Mouse (Mus musculus): ENCODE measurements around the gene Swap70. TPM values are rescaled to one million over a fixed set of nuclear protein-coding genes. Genes with fewer than 3 reads are reported as not detected.

Swap70 gene
- total and polyA plus RNA-seq, 3 experiments = 296 to 398 (median 370) TPM

DNA sequence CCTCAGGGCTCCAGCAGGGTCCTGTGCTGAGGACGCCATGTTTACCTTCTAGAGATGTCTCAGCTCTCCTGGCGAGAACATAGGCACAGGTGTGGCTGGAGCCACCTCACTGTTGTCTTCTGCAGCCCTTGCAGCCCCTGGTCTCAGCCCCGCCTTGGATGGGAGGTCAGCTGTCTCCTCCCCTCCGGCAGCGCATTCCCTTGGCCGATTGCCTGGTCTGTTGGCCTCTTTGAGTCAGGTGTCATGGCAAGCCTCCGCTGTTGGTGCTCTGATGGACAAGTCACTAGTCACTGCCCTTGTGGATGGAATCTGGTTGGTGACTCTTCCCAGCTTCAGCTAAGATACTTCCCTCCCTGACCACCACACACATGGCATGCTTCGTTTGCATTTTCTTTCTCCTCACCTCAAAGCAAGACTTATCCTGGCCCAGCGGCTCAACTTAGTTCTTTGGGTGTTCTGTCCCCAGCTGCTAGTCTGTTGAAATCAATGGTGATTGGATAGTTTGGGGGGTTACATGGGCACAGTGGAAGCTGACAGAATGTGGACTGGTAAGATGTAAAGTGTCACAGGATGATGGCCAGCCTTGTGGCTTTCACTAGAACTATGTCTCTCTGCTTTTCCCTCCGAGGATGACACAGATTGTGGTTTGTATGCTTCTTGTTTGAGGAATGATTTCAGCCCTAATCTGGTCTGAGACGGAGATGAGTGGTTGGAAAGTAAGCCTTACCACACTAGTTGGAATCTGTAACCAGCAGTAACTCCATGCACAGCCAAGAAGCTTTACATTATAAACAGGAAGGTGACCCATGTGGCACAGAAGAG, 60.1 kb downstream of the Swap70 start (continued):
- no peak for TF ChIP-seq KAT2A (IDR thresholded peaks at IDR 0.05; ENCODE audit: insufficient replicate concordance, low read length)
- TF ChIP-seq IRF4 (IDR thresholded peaks at IDR 0.05; ENCODE audit: low read depth, low read length) = no peak
- no peak; the same call in 1 of the 2 replicates for TF ChIP-seq ETS1 (conservative IDR thresholded peaks at IDR 0.05; ENCODE audit: low read depth, low read length)
- TF ChIP-seq USF1 (IDR thresholded peaks at IDR 0.05; ENCODE audit: low read depth, low read length) = no peak
- no peak for TF ChIP-seq MYC (IDR thresholded peaks at IDR 0.05; ENCODE audit: low read depth, low read length)
- TF ChIP-seq RAD21 (IDR thresholded peaks at IDR 0.05; ENCODE audit: low read depth, low read length) = no peak
- TF ChIP-seq MEF2A (IDR thresholded peaks at IDR 0.05; ENCODE audit: borderline replicate concordance, low read depth, low read length) = 0 out of 2 replicates have a peak, but pooled peaks have one; percentile 26
- TF ChIP-seq JUN (IDR thresholded peaks at IDR 0.05; ENCODE audit: insufficient read depth, low read depth, low read length) = no peak

DNA sequence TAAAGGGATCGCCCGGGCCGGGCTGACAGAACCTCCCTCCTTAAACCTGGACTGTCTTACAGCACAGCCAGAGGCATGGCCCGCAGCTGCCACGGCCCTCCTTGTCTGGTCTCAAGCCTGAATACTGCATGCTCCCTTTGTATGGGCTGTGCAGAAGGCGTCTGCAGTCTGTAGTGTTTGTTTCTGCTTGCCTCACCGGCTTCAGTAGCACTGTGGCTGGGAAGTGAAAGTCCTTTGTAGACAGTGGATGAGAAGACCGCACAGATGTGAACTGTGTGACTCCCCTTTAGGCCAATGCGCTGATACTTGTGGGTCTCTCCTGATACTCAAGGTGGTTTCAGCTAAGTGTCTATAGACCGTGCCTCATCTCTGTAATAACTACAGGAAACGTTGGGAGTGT, 61.3 kb downstream of the Swap70 start:
- Histone ChIP-seq H3K9ac (ENCODE audit: insufficient read depth, low read depth) (no peak overlapping the region; the same call in 1 of the 2 replicates), H3K4me1 (ENCODE audit: control insufficient read depth in 1 of 2, insufficient read depth in 2 of 2) (peaks cover 54 to 95% of the 10 kb centered on the region in 2 experiments), H3K27me3 (replicated peaks) (no peaks in the 10 kb centered on the region), H3K27ac (ENCODE audit: insufficient read depth, low read depth) (peak overlapping the region; percentile 77), H3K36me3 (replicated peaks in 1 of 2; ENCODE audit: control insufficient read depth in 1 of 2, insufficient read depth in 1 of 2, low read length in 1 of 2) (peaks cover 53 to 73% of the 10 kb centered on the region in 2 experiments), H3K4me3 (replicated peaks in 1 of 3; ENCODE audit: low read depth in 2 of 3, low read length in 2 of 3, poor library complexity in 1 of 3) (no peak overlapping the region), H3K9me3 (replicated peaks; ENCODE audit: low read length) (no peaks in the 10 kb centered on the region), H3K4me2 (ENCODE audit: insufficient read depth, low read depth, poor library complexity, severe bottlenecking) (peak overlapping the region; percentile 46; the same call in 1 of the 2 replicates), H3K79me2 (replicated peaks; ENCODE audit: control insufficient read depth, extremely low read depth, insufficient read depth, poor library complexity, severe bottlenecking) (peaks cover 4% of the 10 kb centered on the region; the same call in 1 of the 2 replicates)
- in situ Hi-C loops (cut with MboI; ENCODE audit: low pct_ligation_motif_present, low pct_unique_long_range_greater_than_20kb, low sequenced_read_pairs) = loop anchor here (25.0 kb wide), 1 partner anchor 155 kb away; no protein-coding TSS in a partner anchor
- dilution Hi-C loops (cut with MboI; ENCODE audit: extremely low pct_ligation_motif_present, extremely low pct_unique_long_range_greater_than_20kb, low sequenced_read_pairs) = no loop called here
- DNase-seq (ENCODE audit: extremely low read depth) = peak; percentile 92
- no peak for TF ChIP-seq E2F4 (IDR thresholded peaks at IDR 0.05; ENCODE audit: insufficient replicate concordance, low read depth, low read length)
- TF ChIP-seq ZNF384 (IDR thresholded peaks at IDR 0.05; ENCODE audit: low read depth, low read length) = no peak; the same call in 1 of the 2 replicates
- TF ChIP-seq HCFC1 (IDR thresholded peaks at IDR 0.05; ENCODE audit: low read depth, low read length) = 0 out of 2 replicates have a peak, but pooled peaks have one; percentile 31
- TF ChIP-seq CHD2 (IDR thresholded peaks at IDR 0.05; ENCODE audit: low read length) = peak; percentile 48; the same call in 1 of the 2 replicates
- TF ChIP-seq ETS1 (conservative IDR thresholded peaks at IDR 0.05; ENCODE audit: low read depth, low read length) = peak; percentile 85
- peak; percentile 85 for TF ChIP-seq EP300 (IDR thresholded peaks at IDR 0.05; ENCODE audit: low read length)
- TF ChIP-seq USF2 (conservative IDR thresholded peaks at IDR 0.05; ENCODE audit: low read depth, low read length) = no peak
- no peak for TF ChIP-seq ZKSCAN1 (IDR thresholded peaks at IDR 0.05; ENCODE audit: borderline replicate concordance, low read depth, low read length)
- TF ChIP-seq RCOR1 (conservative IDR thresholded peaks at IDR 0.05; ENCODE audit: low read depth, low read length) = peak; percentile 86
- no peak for TF ChIP-seq ZC3H11A (IDR thresholded peaks at IDR 0.05; ENCODE audit: low read depth, low read length)
- TF ChIP-seq POLR2A (IDR thresholded peaks at IDR 0.05; ENCODE audit: low read depth, low read length) = peak; percentile 58
- peak; percentile 88; the same call in 1 of the 2 replicates for TF ChIP-seq CHD1 (IDR thresholded peaks at IDR 0.05; ENCODE audit: low read depth, low read length)
- peak; percentile 83; the same call in 1 of the 2 replicates for TF ChIP-seq UBTF (IDR thresholded peaks at IDR 0.05; ENCODE audit: low read depth, low read length)
- peak; percentile 29 for TF ChIP-seq SMC3 (IDR thresholded peaks at IDR 0.05; ENCODE audit: low read depth, low read length)
- peak; percentile 62 for TF ChIP-seq MXI1 (IDR thresholded peaks at IDR 0.05; ENCODE audit: low read depth, low read length)
- TF ChIP-seq ELF1 (IDR thresholded peaks at IDR 0.05; ENCODE audit: low read depth, low read length) = peak; percentile 49; the same call in 1 of the 2 replicates
- peak; percentile 84 for TF ChIP-seq POLR2AphosphoS2 (IDR thresholded peaks at IDR 0.05; ENCODE audit: low read depth, low read length)
- 0 out of 2 replicates have a peak, but pooled peaks have one; percentile 39 for TF ChIP-seq KAT2A (IDR thresholded peaks at IDR 0.05; ENCODE audit: insufficient replicate concordance, low read length)
- peak; percentile 84 for TF ChIP-seq SIN3A (IDR thresholded peaks at IDR 0.05; ENCODE audit: low read length)
- no peak for TF ChIP-seq GABPA (IDR thresholded peaks at IDR 0.05; ENCODE audit: insufficient replicate concordance, low read depth, low read length)
- TF ChIP-seq RAD21 (IDR thresholded peaks at IDR 0.05; ENCODE audit: low read depth, low read length) = no peak; the same call in 1 of the 2 replicates
- TF ChIP-seq JUND (conservative IDR thresholded peaks at IDR 0.05; ENCODE audit: low read depth, low read length) = no peak
- TF ChIP-seq JUN (IDR thresholded peaks at IDR 0.05; ENCODE audit: insufficient read depth, low read depth, low read length) = 0 out of 2 replicates have a peak, but pooled peaks have one; percentile 3
- TF ChIP-seq BHLHE40 (IDR thresholded peaks at IDR 0.05; ENCODE audit: low read depth, low read length) = peak; percentile 82
- TF ChIP-seq ZMIZ1 (IDR thresholded peaks at IDR 0.05; ENCODE audit: low read depth, low read length) = no peak; the same call in 1 of the 2 replicates
- no peak for TF ChIP-seq PAX5 (IDR thresholded peaks at IDR 0.05; ENCODE audit: low read length)
- TF ChIP-seq TBP (conservative IDR thresholded peaks at IDR 0.05; ENCODE audit: low read depth, low read length) = peak; percentile 60
- peak; percentile 53; the same call in 1 of the 2 replicates for TF ChIP-seq NELFE (IDR thresholded peaks at IDR 0.05; ENCODE audit: low read depth, low read length)
- TF ChIP-seq NRF1 (IDR thresholded peaks at IDR 0.05; ENCODE audit: low read depth, low read length) = 0 out of 2 replicates have a peak, but pooled peaks have one; percentile 36
- no peak; the same call in 1 of the 2 replicates for TF ChIP-seq MAX (IDR thresholded peaks at IDR 0.05; ENCODE audit: low read length)

Data from CH12.LX (cell line).